Mouse (Mus musculus) midbrain, postnatal 0 days (tissue): ENCODE results near the gene Pcyt1b. TPM values are rescaled to one million over a fixed set of nuclear protein-coding genes. Genes with fewer than 3 reads are reported as not detected.
A peak's percentile ranks its signal among the peaks of the same experiment; 100 is the strongest.

Experiments used
- ATAC-seq: fragments of 200-750 bp; cut with Nextera tagmentation; 2 replicates; pipeline ENCODE4 v1.8.0; 2017; ENCODE audit warnings: moderate number of reproducible peaks, mild to moderate bottlenecking, moderate TSS enrichment, moderate library complexity; ENCODE audit not compliant: low FRiP score
- DNase-seq: peaks from one replicate; pipeline ENCODE4 v3.0.0-alpha.2; 2015; ENCODE audit warnings: low spot score
- H3K27ac ChIP-seq: fragments of 300-500 bp; sonication (generic); 2 replicates; pipeline ENCODE4 v1.5.1; 2014; ENCODE audit warnings: low read depth, mild to moderate bottlenecking, low read length, mixed read lengths
- H3K27me3 ChIP-seq: fragments of 300-500 bp; sonication (generic); 2 replicates; pipeline ENCODE4 v1.6.1; 2014; ENCODE audit warnings: low read length, control low read depth, mixed read lengths; ENCODE audit not compliant: insufficient read depth
- H3K36me3 ChIP-seq: fragments of 300-500 bp; sonication (generic); 2 replicates; pipeline ENCODE4 v1.6.1; 2014; ENCODE audit warnings: low read length, control low read depth, mixed read lengths; ENCODE audit not compliant: insufficient read depth
- H3K4me1 ChIP-seq: fragments of 300-500 bp; sonication (generic); 2 replicates; pipeline ENCODE4 v1.6.1; 2014; ENCODE audit warnings: mild to moderate bottlenecking, control low read depth, antibody characterized with exemption, low read length, mixed read lengths; ENCODE audit not compliant: insufficient read depth
- H3K4me2 ChIP-seq: fragments of 300-500 bp; sonication (generic); 2 replicates; pipeline ENCODE4 v1.6.1; 2014; ENCODE audit warnings: low read depth, mild to moderate bottlenecking, low read length, mixed read lengths; ENCODE audit not compliant: poor library complexity, severe bottlenecking
- H3K4me3 ChIP-seq: fragments of 300-500 bp; sonication (generic); 2 replicates; pipeline ENCODE4 v1.5.1; 2014; ENCODE audit warnings: low read depth, mild to moderate bottlenecking, low read length, moderate library complexity
- H3K9ac ChIP-seq: fragments of 300-500 bp; sonication (generic); replicated peaks from 2 replicates; pipeline ENCODE4 v1.6.1; 2014; ENCODE audit warnings: mild to moderate bottlenecking, low read length, moderate library complexity, mixed read lengths; ENCODE audit not compliant: poor library complexity, severe bottlenecking
- H3K9me3 ChIP-seq: fragments of 300-500 bp; sonication (generic); 2 replicates; pipeline ENCODE4 v1.6.1; 2016; ENCODE audit warnings: low read length, control low read depth
- CTCF ChIP-seq: IDR thresholded peaks from 2 replicates; pipeline ENCODE4 v1.5.1; 2016; ENCODE audit warnings: antibody characterized with exemption, mild to moderate bottlenecking
- WGBS: fragments of 180-500 bp; shearing (Covaris S2); extraction: QIAGEN DNeasy Blood & Tissue Kit; methylation state at CpG from one replicate; pipeline ENCODE4 v1.1.7; 2014; 5-methylcytosine and 5-hydroxymethylcytosine counted together
- polyA plus RNA-seq: library from polyadenylated mRNA; unstranded; fragments of >200 nt; fragmentation: Nextera tagmentation; extraction: Ambion mirVana; gene quantifications from 2 replicates; pipeline ENCODE4 v1.2.1, GENCODE M21; 2015
- total RNA-seq: library from RNA; depleted of rRNA; stranded (reverse); fragments of >200 nt; gene quantifications from 2 replicates; pipeline ENCODE4 v1.2.3, GENCODE M21; 2014

Gene Pcyt1b
- total and polyA plus RNA-seq, 2 experiments from 2014 or later, result 17.5 to 23.7 TPM

GRCm38 (mm10) chrX:93700528-93701225 lies 46.0 kb downstream of the Pcyt1b start:
- WGBS, result 54% methylated on average over 8 of the region's 8 CpGs
- Histone ChIP-seq H3K4me3 (no peak overlapping the region), H3K4me1 (no peaks in the 10 kb centered on the region), H3K27ac (no peak overlapping the region), H3K4me2 (no peak overlapping the region), H3K27me3 (no peaks in the 10 kb centered on the region), H3K9ac (no peak overlapping the region), H3K36me3 (no peaks in the 10 kb centered on the region), H3K9me3 (no peaks in the 10 kb centered on the region)
- ATAC-seq (no peak), DNase-seq (peak; percentile 64)
- TF ChIP-seq CTCF, result no peak

GRCm38 (mm10) chrX:93712566-93712965 lies 57.9 kb downstream of the Pcyt1b start:
- ATAC-seq (no peak), DNase-seq (no peak)
- no peak overlapping the region for H3K4me2 ChIP-seq
- peaks cover under 1% of the 10 kb centered on the region; the same call in 1 of the 2 replicates for H3K36me3 ChIP-seq
- no peak overlapping the region for H3K4me3 ChIP-seq
- H3K27ac ChIP-seq, result no peak overlapping the region
- 68% methylated on average over 1 of the region's 1 CpGs for WGBS
- H3K27me3 ChIP-seq, result no peaks in the 10 kb centered on the region
- no peak for TF ChIP-seq CTCF
- no peak overlapping the region for H3K9ac ChIP-seq
- no peaks in the 10 kb centered on the region for H3K9me3 ChIP-seq
- no peaks in the 10 kb centered on the region for H3K4me1 ChIP-seq

GRCm38 (mm10) chrX:93729529-93729928 lies 74.9 kb downstream of the Pcyt1b start:
- no peak overlapping the region for H3K9ac ChIP-seq
- 83% methylated on average over 1 of the region's 1 CpGs for WGBS
- ATAC-seq, result no peak
- no peak for TF ChIP-seq CTCF
- no peak overlapping the region for H3K27ac ChIP-seq
- no peak for DNase-seq
- H3K9me3 ChIP-seq, result no peaks in the 10 kb centered on the region
- no peaks in the 10 kb centered on the region for H3K36me3 ChIP-seq
- no peak overlapping the region for H3K4me3 ChIP-seq
- no peaks in the 10 kb centered on the region for H3K4me1 ChIP-seq
- no peak overlapping the region for H3K4me2 ChIP-seq
- no peaks in the 10 kb centered on the region for H3K27me3 ChIP-seq

- H3K9ac ChIP-seq, result no peak overlapping the region
- no peak for ATAC-seq
- no peaks in the 10 kb centered on the region for H3K4me1 ChIP-seq
- no peak for DNase-seq
- 83% methylated on average over 8 of the region's 8 CpGs for WGBS
- no peaks in the 10 kb centered on the region for H3K36me3 ChIP-seq
- H3K4me3 ChIP-seq, result no peak overlapping the region
- no peaks in the 10 kb centered on the region for H3K27me3 ChIP-seq
- no peak for TF ChIP-seq CTCF
- no peaks in the 10 kb centered on the region for H3K9me3 ChIP-seq
- no peak overlapping the region for H3K4me2 ChIP-seq
- H3K27ac ChIP-seq, result no peak overlapping the region
These were observed 76.2 kb downstream of the Pcyt1b start for GRCm38 (mm10) chrX:93730854-93731253.

GRCm38 (mm10) chrX:93732407-93732806 lies 77.7 kb downstream of the Pcyt1b start:
- Histone ChIP-seq H3K4me1 (no peaks in the 10 kb centered on the region), H3K27me3 (no peaks in the 10 kb centered on the region), H3K27ac (no peak overlapping the region), H3K4me2 (no peak overlapping the region), H3K9me3 (no peaks in the 10 kb centered on the region), H3K9ac (no peak overlapping the region), H3K36me3 (no peaks in the 10 kb centered on the region), H3K4me3 (no peak overlapping the region)
- TF ChIP-seq CTCF, result no peak
- DNase-seq, result no peak
- ATAC-seq, result no peak

DNA sequence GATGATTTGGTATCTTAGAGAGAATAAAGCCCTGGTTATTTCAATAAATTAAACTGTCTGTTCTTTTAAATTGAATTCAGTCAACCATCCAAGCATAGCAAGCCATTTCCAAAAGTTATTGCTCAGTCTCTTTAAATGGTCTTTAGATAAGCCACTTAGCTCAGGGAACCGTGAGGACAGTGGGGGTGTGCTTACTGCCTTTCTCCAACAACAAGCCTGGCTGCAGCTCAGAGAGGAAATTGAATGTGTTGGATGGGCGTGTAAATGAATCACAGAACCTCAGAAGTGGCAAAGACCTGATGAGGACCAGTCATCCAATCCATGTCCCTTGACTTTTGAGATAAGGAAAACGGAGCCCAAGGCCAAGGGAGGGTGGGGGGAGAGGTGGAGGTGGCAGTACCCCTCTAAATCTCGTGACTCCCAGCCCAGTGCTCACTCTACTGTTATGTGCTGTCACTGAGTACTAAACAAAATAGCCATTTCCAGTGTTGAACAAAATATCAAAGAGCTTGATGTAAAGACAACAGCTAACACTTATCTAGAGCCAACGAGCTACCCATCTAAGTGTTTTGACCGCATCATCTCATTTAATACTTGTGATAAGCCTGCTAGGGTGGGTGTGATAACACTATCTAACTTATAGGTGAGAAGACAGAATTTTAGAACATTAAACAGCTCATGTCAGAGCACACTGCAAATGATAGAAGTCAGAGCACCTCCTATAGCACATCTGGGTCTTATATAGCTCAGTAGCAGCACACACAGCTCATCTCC lies 78.5 kb downstream of the Pcyt1b start:
- no peak overlapping the region for H3K4me2 ChIP-seq
- TF ChIP-seq CTCF, result no peak
- no peak overlapping the region for H3K4me3 ChIP-seq
- WGBS, result 59% methylated on average over 6 of the region's 6 CpGs
- H3K9me3 ChIP-seq, result no peaks in the 10 kb centered on the region
- no peak overlapping the region for H3K27ac ChIP-seq
- DNase-seq (peak; percentile 1), ATAC-seq (no peak)
- H3K36me3 ChIP-seq, result no peaks in the 10 kb centered on the region
- no peak overlapping the region for H3K9ac ChIP-seq
- no peaks in the 10 kb centered on the region for H3K27me3 ChIP-seq
- no peaks in the 10 kb centered on the region for H3K4me1 ChIP-seq
